Mouse (Mus musculus) left cerebral cortex, adult 8-10 months (tissue): Measurements from ENCODE around the gene Gemin5. TPM values are rescaled to one million over a fixed set of nuclear protein-coding genes. Genes with fewer than 3 reads are reported as not detected.

Experiments
- DNase-seq, 2 experiments: peaks; one replicate each; pipeline ENCODE4 v3.0.0; 2022; ENCODE audit warnings: low spot score in 2 of 2
- total RNA-seq, 4 experiments: library from RNA; stranded (reverse); gene quantifications; 2 replicates each; pipeline ENCODE4 v1.2.4; 2022

Gemin5 gene
- total RNA-seq, 4 experiments from 2014 or later: 16.9 to 22.0 (median 19.8) TPM

- DNase-seq: no peak
These were observed 95.4 kb downstream of the Gemin5 start for GRCm38 (mm10) chr11:58072978-58073377.

Other genes starting within 250 kb of the Gemin5 start
- 10 to 100 TPM; 84.6 to 88.6 (median 86.9) TPM for gene Larp1, start 159.5 kb downstream of the Gemin5 start, total RNA-seq
- gene Gm12248, start 75.4 kb downstream of the Gemin5 start, total RNA-seq: not detected
- gene Cnot8, start 64.4 kb downstream of the Gemin5 start, total RNA-seq: 10 to 100 TPM; 50.5 to 55.7 (median 53.0) TPM
- gene Mrpl22, start 3.1 kb upstream of the Gemin5 start, total RNA-seq: 10 to 100 TPM; 25.9 to 37.3 (median 35.7) TPM
- gene Igtp, start 31.0 kb upstream of the Gemin5 start, total RNA-seq: 1 to 10 TPM; 4.5 to 6.8 (median 5.5) TPM
- gene Irgm2, start 31.1 kb upstream of the Gemin5 start, total RNA-seq: 1 to 10 TPM; 2.0 to 3.3 (median 2.7) TPM
- not detected for gene 4930438A08Rik, start 106.3 kb upstream of the Gemin5 start, total RNA-seq
- 10 to 100 TPM; 25.0 to 28.7 (median 26.5) TPM for gene Zfp692, start 138.5 kb upstream of the Gemin5 start, total RNA-seq
- gene Zfp672, start 161.8 kb upstream of the Gemin5 start, total RNA-seq: 10 to 100 TPM; 41.1 to 48.4 (median 45.4) TPM
- 10 to 100 TPM; 41.8 to 49.8 (median 44.4) TPM for gene Sh3bp5l, start 162.2 kb upstream of the Gemin5 start, total RNA-seq
- not detected for gene Lypd8, start 210.5 kb upstream of the Gemin5 start, total RNA-seq